Mouse (Mus musculus) frontal cortex, postnatal 25 days (tissue): ENCODE measurements around the gene Faap24.

Experiments
- DNase-seq, 2 experiments: peaks; one replicate each; pipeline ENCODE4 v3.0.0; 2022; ENCODE audit warnings: low spot score in 2 of 2

Faap24 gene

GRCm38 (mm10) chr7:35396542-35397168 lies at the start of gene Faap24, which contains the start of gene Cep89:
Faap24 (minus strand) TSS chr7:35396836.
Cep89 (plus strand) TSS chr7:35397035.
- DNase-seq = peak; percentile 90 to 98

GRCm38 (mm10) chr7:35435266-35435665 lies 38.6 kb upstream of the Faap24 start:
- DNase-seq = no peak

GRCm38 (mm10) chr7:35428146-35428545 lies 31.5 kb upstream of the Faap24 start:
- no peak for DNase-seq

- no peak for DNase-seq
These were observed 26.4 kb upstream of the Faap24 start for GRCm38 (mm10) chr7:35423071-35423470.

- no peak for DNase-seq
These were observed 20.0 kb upstream of the Faap24 start for GRCm38 (mm10) chr7:35416654-35416948.

- no peak for DNase-seq
These were observed 19.4 kb upstream of the Faap24 start for GRCm38 (mm10) chr7:35415801-35416653.

GRCm38 (mm10) chr7:35415226-35415625 lies 18.6 kb upstream of the Faap24 start:
- no peak for DNase-seq

- DNase-seq = no peak
These were observed 4.5 kb upstream of the Faap24 start for GRCm38 (mm10) chr7:35401169-35401568.

GRCm38 (mm10) chr7:35395734-35396456 lies 741 bp downstream of the Faap24 start:
- DNase-seq = no peak

GRCm38 (mm10) chr7:35392935-35393334 lies 3.7 kb downstream of the Faap24 start:
- no peak for DNase-seq

GRCm38 (mm10) chr7:35388694-35389093 lies 7.9 kb downstream of the Faap24 start:
- DNase-seq = no peak

GRCm38 (mm10) chr7:35386525-35386952 lies 10.1 kb downstream of the Faap24 start:
- DNase-seq = no peak

GRCm38 (mm10) chr7:35382706-35383353 lies 13.8 kb downstream of the Faap24 start:
- DNase-seq = no peak

GRCm38 (mm10) chr7:35381861-35382260 lies 14.8 kb downstream of the Faap24 start:
- no peak for DNase-seq

GRCm38 (mm10) chr7:35380351-35380750 lies 16.3 kb downstream of the Faap24 start:
- no peak for DNase-seq

- no peak for DNase-seq
These were observed 17.0 kb downstream of the Faap24 start for GRCm38 (mm10) chr7:35379492-35380119.

- DNase-seq = no peak
These were observed 20.0 kb downstream of the Faap24 start for GRCm38 (mm10) chr7:35376623-35377022.

- DNase-seq = no peak
These were observed 22.4 kb downstream of the Faap24 start for GRCm38 (mm10) chr7:35374265-35374664.

- no peak for DNase-seq
These were observed 23.3 kb downstream of the Faap24 start for GRCm38 (mm10) chr7:35373146-35373989.

- no peak for DNase-seq
These were observed 24.1 kb downstream of the Faap24 start for GRCm38 (mm10) chr7:35372483-35373017.
